Mouse (Mus musculus) brain, embryonic 18.5 days (tissue): ENCODE data around the gene Fads6.

Source experiments
- DNase-seq: peaks from one replicate; pipeline ENCODE4 v3.0.0-alpha.2; 2012; ENCODE audit warnings: low read depth, low spot score

Fads6 gene

DNA sequence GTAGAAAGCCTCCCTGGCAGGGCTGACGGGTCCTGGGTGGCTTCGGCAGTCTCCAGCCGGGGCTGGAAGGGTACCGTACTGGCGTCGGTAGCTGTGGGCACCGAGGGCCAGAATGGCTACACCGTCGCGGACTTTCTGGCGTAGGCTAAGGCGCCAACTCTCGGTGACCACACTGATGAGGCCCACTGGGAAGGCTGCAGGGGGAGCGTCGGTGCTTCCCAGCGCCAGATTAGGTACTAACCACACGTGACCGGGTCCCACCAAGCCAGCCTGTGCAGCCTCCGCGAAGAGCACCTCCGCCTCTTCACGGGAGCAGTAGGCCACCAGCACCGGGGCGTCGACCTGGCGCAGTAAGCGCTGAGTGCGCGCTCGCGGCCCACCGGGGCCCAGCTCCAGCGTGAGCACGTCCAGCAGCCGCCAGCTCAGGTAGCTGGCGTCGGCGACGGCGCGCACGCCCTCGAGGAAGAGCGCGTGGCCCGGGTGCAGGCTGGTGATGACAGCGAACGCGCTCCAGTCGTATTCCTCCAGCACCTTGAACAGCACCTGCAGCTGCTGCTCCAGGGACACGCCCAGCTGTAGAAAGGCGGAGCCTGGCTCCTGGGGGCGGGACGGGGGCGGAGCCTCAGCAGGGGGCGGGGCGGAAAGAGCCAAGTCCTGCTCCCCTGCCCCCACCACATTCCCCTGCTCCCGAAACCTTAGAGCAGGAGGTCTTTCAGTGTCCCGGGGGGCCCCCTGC lies 39.5 kb downstream of the Fads6 start:
- DNase-seq, result no peak

DNA sequence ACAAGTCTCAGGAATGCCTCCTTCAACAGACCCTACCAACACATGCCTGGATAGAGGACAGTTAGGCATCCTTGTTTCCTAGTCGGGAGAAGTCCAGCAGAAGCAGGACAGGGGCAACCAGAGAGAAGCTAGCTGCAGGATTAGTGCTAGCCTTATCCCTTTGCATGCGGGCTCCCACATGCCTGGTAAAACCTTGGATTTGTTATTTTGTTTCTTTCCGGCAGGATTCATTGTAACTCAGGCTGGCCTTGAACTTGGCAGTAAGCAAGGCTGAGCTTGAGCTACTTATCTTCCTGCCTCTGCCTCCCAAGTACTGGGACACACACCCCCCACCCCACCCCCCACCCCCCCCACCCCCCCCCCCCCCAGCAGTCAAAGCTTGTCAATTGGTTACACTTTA lies 46.2 kb downstream of the Fads6 start:
- no peak for DNase-seq

DNA sequence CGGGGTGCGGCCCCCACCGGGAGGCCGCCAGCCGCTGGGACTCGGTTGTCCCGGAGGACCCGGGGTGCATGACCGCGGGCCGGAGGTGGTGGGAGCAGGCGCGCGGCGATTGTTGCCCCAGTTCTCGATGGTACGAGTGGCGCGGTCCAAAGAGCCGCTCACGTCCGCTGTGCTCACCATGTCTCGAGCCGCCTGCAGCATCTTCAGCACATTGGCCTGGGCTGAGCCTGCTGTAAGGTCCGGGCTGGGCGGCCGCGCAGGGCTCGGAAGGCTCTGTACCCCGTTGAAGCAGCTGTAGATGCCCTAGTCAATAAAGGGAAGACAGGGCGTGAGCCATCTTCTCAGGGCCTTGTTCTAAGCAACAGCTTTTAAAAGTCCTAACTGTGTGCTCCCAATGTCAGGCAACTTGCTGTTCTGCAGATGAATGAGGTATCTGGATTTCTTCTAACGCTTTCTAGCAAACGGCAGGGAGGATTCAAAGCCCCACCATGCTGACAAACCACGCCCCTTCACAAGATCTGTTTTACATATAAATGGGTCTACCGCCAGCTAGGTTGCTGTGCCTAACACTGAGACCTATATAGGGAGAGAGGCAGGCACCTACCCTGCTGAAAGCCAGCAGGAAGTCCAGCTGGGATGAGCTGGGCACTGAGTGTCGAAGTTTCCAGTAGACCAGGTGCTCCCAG lies 46.9 kb downstream of the Fads6 start:
- DNase-seq, result no peak

DNA sequence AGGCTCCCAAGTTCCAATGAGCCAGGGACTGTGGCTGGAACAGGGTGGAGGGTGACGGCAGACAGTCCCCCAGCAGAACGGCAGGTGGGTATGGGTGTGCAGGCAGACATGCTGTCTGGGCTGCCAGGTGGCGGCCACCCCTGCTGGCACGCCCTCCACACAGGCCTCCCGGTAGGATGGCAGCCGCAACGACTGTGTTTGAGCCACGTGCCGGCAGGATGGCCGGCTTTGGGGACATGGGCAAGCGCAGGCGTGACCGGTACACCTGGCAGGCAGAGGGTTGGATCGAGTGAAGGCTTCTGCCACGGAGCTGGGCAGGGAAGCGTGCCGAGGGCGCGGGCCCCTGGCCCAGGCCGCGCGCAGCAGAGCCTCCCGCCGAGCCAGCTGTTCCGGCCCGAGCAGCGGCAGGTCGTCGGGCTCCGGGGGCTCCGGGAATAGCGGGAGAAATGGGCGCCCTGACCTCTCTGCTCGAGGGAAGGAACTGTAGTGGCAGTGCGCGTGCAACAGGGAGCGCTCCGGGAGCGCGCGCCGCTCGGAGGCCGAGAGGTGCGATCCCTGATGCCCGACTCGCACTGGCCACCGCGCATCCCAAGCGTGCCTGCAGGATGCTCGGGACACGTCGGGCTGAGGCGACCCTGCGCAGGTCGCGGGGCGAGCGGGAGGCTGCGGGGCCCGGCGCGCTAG lies 47.6 kb downstream of the Fads6 start:
- DNase-seq, result no peak

DNA sequence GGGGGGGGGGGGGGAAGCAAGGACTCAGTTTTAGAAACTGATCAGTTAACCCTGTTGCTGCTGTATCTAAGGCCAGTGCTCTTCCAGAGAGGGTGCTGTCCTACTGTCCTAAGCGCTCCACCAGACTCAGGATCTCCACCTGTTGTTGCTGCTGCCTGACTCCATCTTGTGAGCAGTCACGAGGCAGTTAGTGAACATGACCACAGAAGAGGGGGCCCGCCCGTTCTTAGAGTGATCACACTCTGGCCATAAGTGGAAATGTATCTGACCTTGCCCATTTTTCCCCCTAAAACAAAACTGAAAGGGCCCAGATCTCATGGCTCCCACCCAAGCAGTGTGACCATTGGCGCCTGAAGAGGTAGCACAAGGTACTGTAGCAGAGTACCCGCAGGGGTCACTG lies 49.5 kb downstream of the Fads6 start:
- DNase-seq, result no peak

DNA sequence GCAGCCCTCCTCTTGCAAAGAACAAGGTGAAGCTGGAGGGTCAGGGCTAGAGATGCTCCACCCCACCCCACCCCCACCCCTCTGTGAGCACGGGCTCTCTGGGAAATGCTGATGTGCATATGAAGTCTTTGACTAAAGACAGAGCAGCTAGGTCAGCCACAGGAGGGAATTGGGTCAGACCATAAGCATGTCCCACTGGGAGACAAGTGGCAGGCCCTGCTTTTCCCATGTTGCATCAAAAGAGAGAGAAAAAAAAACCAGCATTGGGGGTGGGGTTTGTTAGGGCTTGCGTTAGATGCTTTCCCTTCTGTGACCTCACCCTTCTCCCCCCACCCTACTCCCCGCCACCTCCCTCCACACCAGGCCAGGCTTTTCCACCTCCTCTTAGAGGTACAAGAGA lies 50.2 kb downstream of the Fads6 start:
- no peak for DNase-seq

DNA sequence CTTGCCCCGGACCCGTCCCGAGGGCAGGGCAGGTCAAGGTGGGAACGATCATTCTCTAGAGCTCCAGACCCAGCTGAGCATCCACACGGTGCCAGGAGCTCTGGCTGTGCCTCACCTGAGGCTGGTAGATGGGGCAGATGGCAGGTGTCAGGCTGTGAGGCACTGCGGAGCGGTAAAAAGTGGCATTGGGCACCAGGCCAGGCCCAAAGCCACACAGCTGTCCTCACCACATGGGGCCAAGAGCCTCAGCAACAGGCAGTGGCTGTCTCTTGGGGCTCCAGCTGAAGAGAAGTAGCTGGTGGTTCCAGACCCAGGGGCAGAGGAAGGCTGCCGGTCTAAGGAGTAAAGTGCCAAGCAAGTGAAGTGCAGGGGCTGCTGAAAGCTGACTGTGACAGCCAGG lies 51.1 kb downstream of the Fads6 start:
- DNase-seq, result no peak

DNA sequence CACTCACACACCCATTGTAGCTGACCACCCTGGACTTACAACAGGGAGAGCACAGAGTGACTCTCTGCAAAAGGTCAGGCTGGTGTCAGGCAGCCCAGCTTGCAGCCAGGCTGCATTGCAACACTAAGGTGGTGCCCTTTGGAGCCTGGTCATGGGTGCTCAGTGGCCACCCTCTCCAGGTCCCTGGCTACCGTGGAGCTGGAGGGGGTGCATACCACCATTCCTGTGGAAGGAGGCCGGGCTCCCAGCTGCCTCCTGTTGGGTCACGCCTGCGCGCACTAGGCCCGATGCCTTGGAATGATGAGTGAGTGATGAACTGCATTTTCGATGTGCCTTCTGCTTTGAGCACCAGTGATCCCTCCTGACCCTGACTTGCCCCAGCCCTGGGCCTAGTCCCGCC lies 52.6 kb downstream of the Fads6 start:
- no peak for DNase-seq

DNA sequence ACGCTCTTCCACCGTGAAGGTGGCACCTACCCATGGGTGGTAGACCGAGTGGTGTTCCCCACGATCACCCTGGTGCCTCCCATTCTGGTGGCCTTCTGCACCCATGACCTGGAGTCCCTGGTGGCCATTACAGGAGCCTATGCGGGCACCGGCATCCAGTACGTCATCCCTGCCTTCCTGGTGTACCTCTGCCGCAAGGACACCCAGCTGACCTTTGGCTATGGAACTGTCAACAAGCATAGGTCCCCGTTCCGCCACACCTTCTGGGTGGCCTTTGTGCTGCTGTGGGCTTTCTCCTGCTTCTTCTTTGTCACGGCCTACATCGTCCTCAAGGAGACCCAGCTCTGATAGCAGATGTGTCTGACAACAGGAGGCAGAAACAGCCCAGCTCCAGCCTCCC lies 53.7 kb downstream of the Fads6 start:
- DNase-seq, result no peak

DNA sequence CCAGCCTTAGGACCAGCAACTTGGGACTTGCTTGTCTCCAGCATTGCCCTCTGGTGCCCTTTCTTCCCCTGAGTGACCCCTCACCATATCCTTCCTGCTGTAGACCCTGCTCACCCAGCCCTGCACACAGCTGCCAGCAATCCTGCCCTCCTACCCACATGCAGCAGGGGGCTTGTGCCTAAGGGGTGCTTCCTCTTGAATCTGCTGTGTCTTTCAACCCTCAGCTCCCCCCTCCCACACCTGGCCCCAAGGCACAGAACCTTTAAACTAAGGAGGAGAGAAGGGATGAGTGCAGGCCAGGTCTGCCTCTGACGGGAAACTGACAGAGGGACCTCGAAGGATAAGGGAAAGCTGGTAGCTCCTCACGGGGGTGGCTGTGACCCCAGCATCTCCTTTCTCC lies 54.7 kb downstream of the Fads6 start:
- DNase-seq, result no peak

DNA sequence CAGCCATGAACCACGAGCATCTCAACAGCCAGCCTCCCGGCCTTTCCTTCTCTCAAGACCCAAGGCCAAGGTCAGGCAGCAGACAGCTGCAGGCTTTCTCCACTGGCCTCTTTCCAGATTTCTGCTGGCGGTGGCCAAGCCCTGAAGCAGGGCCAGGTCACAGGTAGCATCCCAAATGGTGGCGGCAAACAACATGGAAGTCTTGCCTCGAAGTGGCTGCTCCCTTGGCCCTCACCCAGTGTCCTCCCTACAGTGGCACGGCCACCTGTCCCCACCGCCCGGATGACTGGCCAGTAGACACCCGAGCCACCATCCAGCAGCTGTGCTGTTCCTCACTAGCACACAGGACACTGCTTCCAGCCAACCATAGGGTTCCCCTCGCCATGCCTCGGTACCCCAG lies 56.1 kb downstream of the Fads6 start:
- DNase-seq, result no peak

DNA sequence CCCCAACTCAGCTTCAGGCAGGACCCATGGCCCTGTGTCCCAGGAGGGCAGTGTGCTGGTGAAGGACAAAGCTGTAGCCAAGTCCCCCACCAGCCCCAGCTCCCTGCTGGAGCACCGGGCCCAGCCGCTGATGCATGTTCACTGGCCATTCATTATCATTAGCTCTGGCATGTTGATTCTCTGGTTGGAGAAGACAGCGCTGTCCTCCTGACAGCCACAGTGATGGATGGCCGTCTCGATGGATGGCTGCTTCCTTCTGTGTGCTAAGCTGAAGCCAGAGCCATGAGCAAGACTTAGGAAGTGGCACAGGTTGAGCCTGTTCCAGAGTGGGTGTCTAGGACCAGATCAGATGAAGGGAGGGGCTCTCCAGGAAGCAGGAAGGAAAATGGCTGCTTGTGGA lies 60.9 kb downstream of the Fads6 start:
- no peak for DNase-seq

DNA sequence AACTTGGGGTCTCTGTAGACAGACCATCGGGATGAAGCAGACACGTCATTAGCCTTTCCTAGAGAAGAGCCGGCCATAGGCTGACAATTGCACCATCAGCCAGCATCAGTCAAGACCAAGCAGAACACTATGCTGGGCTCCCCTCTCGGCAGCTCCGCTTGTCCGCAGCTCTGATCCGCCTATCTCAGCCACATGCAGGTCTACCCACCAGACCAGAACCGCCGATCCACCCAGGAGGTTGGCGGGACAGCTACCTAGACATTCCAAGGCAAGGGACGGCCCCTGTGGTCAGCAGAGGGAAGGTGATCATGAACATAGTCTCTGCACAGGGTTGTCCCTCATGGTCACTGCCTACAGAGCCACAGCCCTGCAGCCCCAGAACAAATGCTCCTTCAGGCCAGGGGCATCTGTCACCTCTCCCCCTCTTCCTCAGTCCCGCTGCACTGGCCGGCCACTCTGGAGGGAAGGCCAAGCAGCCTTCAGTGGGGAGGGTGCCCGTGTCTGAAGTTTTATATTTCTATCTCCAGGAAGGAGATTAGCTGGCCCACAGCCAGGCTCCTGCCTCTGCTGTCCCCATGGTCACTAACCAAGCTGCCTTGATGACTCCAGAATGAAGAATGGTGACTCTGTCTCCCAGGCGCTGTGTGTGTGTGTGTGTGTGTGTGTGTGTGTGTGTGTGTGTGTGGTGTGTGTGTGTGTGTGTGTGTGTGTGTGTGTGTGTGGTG lies 63.0 kb downstream of the Fads6 start:
- no peak for DNase-seq

DNA sequence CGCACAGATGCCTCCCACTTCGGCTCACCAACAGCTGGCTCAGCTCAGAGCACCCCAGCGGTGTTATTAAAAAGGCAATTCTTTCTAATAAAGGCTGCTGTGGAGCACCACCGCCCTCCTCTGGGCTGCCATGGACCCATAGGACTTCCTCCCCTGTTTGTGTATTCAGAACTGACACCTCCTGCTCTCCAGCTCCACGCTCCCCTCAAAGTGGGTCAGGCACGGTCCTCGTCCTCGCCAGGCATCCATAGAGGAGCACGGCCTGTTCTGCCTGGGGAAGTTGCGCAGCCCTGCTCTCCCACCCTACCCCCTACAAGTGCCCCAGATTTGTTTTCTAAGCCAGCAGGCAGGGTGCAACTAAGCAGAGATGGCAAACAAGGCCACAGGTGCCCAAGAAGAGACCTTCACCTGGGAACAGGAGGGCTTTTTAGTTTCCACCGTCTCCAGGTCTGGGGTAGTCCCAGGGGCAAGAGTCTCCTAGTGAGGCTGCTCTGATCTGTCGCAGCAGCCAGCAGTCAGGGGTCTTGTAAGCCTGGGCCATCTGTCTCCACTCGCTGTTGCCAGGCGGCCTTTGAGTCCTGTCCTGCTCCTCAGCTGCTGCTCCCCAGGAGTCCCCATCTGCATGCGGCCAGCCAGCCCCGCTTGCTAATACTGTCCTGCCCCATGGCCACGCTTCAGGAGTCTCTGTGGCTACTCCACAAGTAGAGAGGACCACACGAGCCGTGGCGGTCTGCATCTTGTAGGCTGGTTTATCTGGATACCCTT lies 63.8 kb downstream of the Fads6 start:
- DNase-seq, result no peak

DNA sequence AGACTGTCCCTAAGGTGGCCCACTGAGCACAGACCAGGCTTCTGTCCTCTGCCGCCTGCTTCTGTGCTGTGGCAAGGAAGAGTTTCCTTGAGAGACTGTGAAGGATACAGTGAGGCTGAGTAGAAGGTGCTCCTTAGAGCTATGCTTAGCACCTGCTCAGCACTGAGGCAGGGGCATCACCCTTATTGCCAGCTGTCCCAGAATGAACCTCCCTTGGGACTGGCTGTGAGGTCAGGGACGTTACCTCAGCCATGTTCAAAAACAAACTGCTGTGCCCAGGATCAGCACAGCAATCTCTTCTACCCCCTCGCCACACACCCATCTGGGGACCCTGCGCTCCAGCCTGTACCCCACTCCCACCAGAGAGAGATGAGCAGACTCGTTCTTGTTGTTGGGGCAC lies 64.6 kb downstream of the Fads6 start:
- DNase-seq, result no peak

DNA sequence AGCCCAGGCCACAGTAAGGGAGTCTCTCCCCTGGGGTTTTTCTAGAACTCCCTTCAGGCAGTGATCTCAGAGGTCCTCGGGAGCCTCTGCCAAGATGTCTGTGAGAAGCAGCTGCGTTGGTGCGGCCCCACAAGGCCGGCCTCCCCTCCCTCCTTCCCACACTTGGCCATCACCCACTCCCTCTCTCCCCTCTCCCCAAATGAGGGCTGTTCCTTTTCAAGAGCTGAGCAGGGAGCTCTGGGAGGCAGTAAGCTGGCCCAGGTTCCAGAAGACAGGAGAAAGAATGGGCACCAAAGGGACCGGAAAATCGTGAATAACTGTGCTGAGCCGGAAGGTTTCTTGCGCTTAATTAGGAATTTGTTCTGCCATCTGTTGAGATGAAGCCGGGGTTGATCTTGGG lies 65.5 kb downstream of the Fads6 start:
- peak; percentile 34 for DNase-seq

DNA sequence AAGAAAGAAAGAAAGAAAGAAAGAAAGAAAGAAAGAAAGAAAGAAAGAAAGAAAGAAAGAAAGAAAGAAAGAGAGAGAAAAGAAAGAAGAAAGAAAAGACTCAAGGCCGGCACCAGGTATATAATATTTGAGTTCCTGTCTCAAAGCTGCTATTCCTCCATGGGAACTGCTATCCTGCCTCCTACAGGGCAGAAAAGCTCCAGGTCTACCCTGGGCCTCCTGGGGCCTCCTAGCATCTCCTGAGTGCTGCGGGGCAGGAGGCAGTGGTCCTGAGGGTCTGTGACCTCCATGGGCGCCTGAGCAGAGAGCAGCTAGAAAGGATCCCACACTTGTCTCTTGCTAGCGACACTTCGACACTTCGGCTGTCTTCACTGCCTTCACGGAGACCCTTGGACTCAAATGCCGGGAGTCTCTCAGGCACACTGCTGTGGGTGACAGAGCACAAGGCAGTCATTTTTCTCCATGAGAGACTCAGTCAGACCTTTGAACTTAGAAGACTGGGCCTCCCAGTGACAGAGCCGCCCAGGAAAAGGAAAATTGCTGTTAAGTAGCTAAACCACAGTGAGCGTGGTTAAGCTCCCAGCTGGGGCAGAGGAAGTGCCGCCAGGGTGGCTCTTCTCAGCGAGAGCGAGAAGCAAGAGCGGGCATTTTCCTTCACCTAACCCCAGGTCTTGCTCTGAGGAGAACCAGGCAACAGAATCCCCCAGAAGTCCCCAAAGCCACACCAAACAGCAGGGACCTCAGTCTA lies 66.1 kb downstream of the Fads6 start:
- DNase-seq, result no peak
